Mouse (Mus musculus): ENCODE results near the gene Npepl1.

DNA sequence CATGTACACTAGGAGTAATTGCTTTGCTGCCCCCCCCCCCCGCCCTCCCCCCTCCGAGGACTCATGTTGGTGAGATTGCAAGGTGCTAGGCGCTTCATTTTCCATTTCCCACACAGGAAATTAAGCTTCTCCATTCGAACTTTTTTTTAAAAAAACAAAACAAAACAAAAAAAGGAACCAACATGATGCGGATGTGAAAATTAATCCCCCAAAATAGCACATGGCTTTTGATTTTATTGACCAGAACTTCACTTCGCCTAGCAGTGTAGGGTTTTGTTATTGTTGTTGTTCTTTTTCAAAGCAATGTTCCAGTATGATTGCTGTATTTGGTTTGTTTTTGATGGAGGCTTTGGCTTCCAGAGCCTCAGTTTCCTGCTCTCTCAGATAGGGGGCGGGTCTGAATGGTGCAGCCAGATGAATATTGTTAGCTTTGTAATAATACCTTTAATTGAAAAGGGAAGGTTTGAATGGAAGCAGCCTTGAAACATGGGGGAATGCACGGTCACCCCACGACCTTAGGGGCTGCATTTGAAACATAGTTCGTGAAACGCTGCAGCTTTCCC, 32.3 kb upstream of the Npepl1 start:
- no peak for TF ChIP-seq CTCF (IDR thresholded peaks at IDR 0.05; ENCODE audit: extremely low read depth, insufficient read depth, insufficient read length, insufficient replicate concordance)
- TF ChIP-seq POLR2A (IDR thresholded peaks at IDR 0.05; ENCODE audit: low read depth, low read length) = no peak

Data from spleen, adult 2 months (tissue).